Mouse (Mus musculus) thymus, postnatal 36 days (tissue): Measurements from ENCODE around the gene Nrxn2.

Experiments used
- DNase-seq, 2 experiments: peaks; one replicate each; pipeline ENCODE4 v3.0.0; 2022; ENCODE audit warnings: mixed read lengths in 2 of 2

Gene Nrxn2

GRCm38 (mm10) chr19:6452672-6453310 is 34.3 kb downstream of the Nrxn2 start:
- no peak for DNase-seq

DNA sequence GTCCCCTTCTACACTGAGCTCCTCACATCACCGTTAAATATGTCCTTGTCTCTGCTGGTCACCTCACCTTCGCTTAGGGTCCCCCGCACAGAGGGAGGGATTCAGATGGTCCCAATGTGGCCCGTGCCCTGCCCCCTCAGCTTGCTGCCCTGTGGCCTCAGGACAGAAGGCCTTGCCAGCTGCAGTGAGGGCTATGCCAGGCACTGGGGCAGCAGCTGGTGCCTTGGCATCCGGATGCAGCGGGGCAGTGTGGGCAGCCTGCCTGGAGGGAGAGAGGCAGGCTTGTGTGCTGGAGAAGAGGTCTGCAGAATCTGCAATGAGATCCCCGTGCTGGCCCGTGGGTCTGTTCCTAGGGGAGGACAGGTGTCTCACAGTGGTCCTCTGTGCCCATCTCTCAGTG is 34.8 kb downstream of the Nrxn2 start:
- DNase-seq = no peak

DNA sequence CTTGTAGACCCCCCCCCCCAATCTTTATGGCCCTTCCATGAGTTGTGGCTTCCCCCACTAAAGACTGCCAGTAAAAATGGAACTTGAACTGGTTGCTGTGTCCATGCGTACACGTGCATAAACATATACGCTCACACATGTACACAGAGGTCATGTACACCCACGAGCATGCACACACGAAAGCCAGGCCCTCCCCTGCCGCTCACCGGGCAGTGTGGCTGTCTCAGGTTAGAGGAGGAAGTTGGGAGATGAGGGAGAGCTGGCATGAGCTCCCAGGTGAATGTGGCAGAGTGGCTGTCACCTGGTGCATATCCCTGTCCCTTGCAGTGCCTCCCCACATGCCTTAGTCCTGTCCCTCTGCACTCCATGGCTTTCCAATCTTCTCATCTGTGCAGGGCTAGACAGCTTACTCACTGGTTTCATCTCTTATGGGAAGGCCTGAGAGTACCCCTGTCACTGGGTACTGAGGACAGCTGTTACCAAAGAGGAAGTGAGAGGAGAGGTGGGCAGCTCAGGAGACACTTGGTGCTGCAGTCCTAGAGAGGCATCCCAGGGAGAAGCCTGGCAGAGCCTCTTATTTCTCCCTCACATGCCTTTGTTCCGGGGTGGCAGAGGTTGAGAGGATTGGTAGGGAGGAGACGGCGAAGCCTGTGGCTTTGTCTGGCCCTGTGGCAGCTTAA is 35.6 kb downstream of the Nrxn2 start:
- DNase-seq = no peak

GRCm38 (mm10) chr19:6459504-6459903 is 41.0 kb downstream of the Nrxn2 start:
- no peak for DNase-seq

- DNase-seq = no peak
These were observed 44.3 kb downstream of the Nrxn2 start for GRCm38 (mm10) chr19:6462841-6463240.

DNA sequence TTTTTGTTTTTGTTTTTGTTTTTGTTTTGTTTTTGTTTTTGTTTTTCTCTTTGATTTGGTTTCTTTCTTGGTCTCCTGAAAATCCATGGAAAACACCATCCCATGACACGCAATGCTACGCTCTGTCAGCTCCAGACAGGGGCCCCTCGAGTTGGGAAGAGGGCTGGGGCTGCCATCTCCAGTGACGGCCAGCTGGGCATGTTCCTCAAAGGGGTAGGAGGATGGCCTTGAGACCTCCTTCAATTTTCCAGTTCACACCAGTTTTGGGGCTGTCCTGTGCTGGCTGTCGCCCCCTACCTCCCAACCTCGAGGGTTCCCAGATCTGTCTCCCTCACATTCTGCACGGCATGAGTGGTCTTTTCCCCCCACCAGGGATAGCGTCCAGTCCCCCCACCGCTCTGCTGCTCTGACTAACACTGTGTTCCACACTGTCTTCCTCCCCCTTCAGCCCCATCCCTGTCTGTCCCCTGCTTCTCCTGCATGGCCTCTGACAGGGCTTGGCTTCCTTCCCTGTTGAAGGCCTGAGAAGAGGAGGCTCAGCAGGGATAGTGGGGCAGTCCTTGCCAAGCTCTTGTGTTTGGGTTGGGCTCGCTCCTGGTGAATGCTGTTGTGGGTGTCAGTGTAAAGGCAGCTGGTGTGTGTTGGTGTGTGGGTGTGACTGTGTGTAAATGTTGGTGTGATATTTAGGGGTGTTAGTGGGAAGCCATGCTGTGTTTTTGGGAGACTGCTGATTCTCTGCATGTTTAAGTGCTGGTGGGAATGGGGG is 46.0 kb downstream of the Nrxn2 start:
- DNase-seq = no peak

GRCm38 (mm10) chr19:6465090-6465489 is 46.6 kb downstream of the Nrxn2 start:
- DNase-seq = no peak

- DNase-seq = no peak
These were observed 48.4 kb downstream of the Nrxn2 start for GRCm38 (mm10) chr19:6466945-6467344.

GRCm38 (mm10) chr19:6467374-6467979 is 48.9 kb downstream of the Nrxn2 start:
- no peak for DNase-seq

GRCm38 (mm10) chr19:6471630-6472029 is 53.1 kb downstream of the Nrxn2 start:
- no peak for DNase-seq

DNA sequence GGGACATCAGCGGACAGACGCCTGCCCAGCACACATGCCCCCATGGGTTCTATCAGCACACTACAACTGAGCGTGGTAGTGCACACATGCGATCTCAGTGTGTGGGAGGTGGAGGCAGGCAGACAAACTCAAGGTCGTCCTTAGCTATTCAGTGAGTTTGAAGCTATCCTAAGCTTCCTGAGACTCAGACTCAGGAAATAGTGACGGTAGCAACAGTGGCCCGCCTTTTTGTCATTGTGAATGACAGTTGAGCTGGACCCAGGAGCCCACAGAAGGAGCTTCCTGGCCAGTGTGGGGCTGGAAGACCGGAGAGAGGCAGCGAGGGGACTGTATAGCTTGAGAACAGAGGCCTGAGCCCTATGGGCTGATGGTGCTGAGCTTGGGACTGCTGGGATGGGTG is 54.3 kb downstream of the Nrxn2 start:
- DNase-seq = no peak

- no peak for DNase-seq
These were observed 56.2 kb downstream of the Nrxn2 start for GRCm38 (mm10) chr19:6474706-6475105.

DNA sequence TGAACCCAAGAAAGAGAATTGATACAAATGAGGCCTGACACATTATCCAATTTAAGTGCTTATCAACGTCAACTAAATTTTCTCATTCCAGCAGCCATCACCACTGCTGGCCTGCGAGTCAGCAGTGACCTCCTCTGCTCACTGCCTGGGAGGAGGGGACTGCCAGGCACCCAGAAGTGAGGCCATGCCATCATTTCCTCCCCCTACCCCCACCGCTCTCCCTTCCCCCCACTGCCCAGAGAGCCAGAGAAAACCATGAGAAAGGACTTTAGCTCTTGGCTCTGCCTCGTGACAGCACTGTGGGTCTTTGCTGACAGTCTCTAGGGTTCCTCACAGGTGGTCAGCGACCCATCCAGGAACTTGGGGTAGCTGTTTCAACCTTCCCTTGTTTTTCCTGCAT is 56.6 kb downstream of the Nrxn2 start:
- DNase-seq = no peak

GRCm38 (mm10) chr19:6477007-6477406 is 58.5 kb downstream of the Nrxn2 start:
- no peak for DNase-seq

- no peak for DNase-seq
These were observed 60.0 kb downstream of the Nrxn2 start for GRCm38 (mm10) chr19:6478566-6478965.

DNA sequence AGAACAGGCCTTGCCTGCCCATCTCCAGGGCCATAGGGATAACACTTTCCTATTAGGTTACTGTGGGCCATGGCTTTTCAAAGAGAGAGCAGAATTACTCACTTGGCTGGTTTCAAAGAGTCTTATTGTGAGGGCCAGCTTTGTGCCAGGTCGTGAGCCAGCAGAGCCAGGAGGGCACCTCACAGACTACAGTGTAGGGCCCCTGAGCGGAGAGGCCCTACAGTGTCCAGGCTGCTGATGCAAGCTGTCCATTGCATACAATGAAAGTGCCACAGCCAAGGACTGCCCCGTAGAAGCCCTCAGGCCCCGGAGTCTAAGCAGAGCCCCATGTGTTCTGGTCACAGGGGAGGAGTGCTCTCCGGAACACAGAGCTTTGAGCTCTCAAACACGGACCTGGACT is 64.4 kb downstream of the Nrxn2 start:
- DNase-seq = no peak

DNA sequence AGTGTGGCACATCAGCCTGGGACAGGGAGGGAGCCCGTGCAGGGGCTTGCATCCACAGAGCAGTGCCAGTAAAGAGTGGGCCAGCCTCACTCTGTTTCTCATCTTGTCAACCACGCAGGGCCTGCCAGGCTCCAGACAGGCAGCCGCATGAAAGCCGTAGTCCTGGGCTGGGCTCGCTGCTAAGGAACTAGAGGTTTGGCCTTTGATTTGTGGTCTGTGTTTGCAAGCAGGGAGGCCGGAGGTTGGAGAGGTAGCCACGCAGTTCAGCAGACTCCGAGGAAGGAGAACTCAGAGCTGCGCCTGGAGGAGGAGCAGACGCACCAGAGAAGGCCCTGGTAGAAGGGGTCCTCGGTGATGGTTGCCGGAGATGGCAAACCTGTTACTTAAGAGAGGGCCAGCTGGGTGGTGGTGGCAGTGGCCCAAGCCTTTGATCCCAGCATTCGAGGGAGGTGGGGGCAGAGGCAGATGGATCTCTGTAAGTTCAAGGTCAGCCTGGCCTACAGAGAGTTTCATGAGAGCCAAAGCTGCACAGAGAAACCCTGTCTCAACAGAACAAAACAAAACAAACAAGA is 66.6 kb downstream of the Nrxn2 start:
- no peak for DNase-seq

DNA sequence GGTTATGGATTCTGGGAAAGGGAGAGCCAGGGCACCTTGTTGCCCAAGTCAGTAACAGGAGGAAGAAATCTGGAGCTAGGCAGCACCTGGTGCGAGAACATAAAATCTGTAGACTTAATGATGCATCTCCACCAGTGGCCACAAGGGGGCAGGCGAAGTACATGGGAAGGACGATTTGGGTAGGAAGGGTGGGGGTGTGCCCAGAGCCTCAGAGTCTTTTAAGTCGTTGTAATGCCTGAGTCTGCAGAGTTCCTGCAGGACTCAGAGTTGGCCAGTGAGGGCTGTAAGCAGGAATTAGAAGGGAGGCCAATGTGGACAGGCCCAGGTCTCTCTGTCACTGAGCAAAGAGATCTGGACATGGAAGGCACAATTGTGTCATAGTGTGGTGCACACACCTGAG is 70.5 kb downstream of the Nrxn2 start:
- peak; percentile 75 to 80 for DNase-seq

GRCm38 (mm10) chr19:6491538-6491937 is 73.0 kb downstream of the Nrxn2 start:
- no peak for DNase-seq

GRCm38 (mm10) chr19:6492124-6492523 is 73.6 kb downstream of the Nrxn2 start:
- DNase-seq = peak; percentile 20 to 21

DNA sequence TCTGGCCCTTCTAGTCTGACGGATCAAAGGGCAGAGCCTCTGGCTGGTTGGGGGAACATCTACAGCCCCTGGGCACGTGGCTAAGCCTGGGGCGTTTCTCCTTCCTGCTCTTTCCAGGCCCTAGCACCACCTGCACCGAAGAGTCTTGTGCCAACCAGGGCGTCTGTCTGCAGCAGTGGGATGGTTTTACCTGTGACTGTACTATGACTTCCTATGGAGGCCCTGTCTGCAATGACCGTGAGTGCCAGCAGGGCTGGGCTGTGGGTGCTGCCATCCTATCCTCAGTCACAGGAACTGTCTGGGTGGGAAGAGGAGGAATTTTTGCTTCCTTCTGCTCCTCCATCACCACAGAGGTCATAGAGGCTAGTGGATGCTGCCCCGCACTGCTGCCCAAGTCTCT is 74.7 kb downstream of the Nrxn2 start:
- no peak for DNase-seq

DNA sequence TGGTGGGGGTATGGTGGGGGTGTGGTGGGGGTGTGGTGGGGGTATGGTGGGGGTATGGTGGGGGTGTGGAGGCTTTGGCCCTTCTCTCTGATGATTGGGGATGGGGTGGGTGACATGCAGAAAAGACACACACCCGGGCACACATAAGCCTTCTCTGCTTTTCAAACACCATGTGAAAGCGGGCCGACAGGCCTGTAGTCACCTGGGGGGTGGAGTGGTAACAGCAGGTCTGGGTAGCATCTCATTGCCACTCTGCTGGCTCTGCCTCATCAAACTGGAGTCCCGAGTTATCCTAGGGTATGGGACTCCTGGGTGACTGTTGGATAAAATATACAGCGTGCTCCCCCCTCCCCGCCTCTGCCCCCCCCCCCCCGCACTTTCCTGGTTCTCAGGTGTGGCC is 75.5 kb downstream of the Nrxn2 start:
- DNase-seq = no peak

- no peak for DNase-seq
These were observed 76.1 kb downstream of the Nrxn2 start for GRCm38 (mm10) chr19:6494504-6495170.
